Mouse (Mus musculus) monocyte, adult 2 months (primary cell): ENCODE results near the gene Fbxo2.
"Not testable (repeated sequence)": the region's sequence is repeated elsewhere in the genome, so short reads cannot be mapped to it uniquely, and the experiment has no call there.

Experiments used
- DNase-seq, 2 experiments: peaks; one replicate each; pipeline ENCODE4 v3.0.0; 2022; ENCODE audit warnings: low spot score in 2 of 2, low read depth in 1 of 2

The Fbxo2 gene

DNA sequence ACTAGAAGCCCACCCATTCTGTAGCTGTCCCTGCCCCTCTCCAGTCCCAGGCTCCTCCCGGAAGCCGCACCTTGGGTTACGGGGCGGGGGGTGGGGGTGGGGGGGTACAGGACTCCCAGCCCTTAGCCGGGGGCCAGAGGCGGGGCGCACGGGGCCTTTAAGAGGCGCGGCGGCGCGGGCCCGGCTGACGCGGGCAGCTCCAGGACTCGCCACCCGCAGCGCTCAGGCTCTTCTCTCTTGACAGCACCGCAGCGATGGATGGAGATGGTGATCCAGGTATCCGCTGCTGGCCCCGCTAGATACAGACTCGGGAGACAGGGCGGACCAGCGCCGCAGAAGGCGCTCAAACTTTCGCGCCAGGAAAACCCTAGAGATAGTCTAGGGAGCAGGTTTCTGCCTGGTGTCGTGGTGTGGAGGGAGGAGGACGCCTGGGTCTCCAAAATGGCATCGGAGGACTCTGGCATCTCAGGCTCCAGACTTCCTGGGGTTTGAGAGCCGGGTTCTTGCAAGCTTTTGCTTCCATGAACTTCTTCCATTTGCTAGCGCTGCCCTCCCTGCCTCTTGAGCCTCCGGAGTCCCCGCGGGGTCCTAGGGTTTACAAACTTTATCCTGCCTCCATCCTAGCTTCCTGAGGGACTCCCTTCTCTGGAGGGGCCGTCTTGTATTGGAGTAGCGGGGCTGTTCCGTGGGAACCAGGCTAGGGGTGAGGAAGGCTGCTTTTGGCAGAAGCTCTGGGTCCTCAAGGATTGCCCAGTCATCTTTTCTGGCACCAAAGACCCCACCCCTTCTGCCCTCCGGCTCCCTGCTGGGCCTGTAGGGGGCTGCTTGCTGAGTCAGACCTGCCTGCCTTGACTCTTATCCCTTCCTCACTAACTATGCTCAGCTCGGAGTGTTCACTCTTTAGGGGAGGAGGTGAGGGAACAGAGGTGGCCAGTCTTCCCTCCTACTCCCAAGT is at the start of gene Fbxo2, which contains the start of gene Fbxo44:
TSS of gene Fbxo2 (plus strand) at position 186 of the 955 bp plus-strand sequence.
TSS of gene Fbxo44 (minus strand) at position 47 of the 955 bp plus-strand sequence.
- no peak for DNase-seq

DNA sequence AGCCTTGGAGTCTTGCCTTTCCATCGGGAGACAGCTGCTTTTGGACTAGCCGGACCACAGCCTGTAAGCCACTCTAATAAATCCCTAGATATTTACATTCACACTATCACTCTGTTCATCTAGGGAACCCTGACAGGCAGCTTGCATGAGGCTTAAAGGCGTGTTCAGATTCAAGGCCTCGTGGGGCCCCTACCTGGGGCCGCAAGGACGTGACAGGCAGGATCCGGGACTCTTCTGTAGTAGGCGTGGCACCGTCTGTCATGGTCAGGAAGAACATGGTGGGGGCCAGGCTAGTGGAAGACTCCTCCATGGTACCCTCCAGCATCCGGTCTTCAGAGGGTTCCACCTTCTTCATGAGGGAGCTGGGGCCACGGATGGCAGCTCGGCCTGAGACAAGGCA is 47.9 kb upstream of the Fbxo2 start:
- no peak for DNase-seq

DNA sequence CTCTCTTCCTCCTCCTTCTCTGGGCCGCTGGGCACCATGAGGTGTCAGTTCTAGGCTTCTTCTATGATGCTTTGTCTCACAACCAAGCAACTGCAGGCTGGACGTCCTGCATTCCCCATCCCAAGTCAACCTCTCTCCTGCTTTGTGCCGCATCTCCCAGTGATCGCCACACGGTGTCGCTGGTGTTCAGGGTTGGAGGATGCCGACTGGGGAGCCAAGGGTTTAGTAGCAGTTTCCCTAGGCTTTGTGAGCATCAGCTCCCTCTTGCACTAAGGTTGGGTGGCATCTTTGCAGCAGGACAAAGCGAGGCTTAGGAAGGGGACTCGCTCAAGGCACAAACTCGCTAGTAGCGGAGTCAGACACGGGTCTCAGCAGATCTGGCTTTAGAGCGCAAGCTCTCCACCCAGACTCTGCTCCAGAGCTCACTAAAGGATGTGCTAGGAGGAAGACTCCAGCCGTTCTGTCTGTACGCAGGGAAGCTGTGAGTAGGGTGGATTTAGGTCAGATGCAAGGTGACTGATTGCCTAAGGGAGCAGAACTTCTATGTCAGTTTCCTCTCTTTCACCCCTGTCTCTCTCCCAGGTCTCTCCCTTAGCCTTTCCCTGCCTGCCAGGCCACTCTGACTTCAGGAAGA is 45.5 kb upstream of the Fbxo2 start:
- peak; percentile 31 to 60 for DNase-seq

DNA sequence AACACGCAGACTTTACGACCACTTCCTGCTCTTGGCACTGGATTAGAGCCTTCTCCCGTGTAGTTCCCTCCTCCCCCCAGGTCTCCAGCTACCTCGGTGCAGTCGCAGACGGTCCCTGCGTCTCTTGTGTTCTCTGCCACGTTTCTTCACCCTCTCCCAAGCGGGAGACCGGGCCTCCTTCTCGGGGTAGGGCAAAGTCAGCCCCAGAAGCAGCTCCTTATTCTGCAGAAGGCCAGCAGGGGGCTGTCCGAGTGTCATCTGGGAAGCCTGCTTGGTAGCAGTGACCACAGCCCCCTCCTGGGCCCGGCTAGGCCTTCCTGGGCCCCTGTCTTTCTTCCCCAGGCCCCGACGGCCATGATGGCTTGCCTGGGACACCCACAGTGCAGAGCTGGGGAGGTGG is 45.0 kb upstream of the Fbxo2 start:
- DNase-seq = peak in 1 of 2 experiments; percentile 31

DNA sequence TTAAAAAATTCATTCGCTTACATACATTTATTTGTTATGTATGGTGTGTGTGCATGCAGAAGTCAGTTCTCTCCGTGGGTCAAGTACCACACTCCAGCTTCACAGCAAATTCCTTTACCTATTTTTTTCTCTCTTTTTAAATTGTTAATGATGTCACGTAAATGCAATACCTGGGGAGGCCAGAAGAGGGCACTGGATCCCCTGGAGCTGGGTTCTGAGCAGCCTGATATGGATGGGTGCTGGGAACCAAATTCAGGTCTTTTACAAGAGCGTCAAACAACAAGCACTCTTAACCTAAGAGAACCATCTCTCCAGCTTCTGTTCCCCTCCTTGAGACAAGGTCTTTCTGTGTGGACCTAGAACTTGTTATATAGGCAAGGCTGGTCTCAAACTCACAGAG is 43.8 kb upstream of the Fbxo2 start:
- DNase-seq = no peak

DNA sequence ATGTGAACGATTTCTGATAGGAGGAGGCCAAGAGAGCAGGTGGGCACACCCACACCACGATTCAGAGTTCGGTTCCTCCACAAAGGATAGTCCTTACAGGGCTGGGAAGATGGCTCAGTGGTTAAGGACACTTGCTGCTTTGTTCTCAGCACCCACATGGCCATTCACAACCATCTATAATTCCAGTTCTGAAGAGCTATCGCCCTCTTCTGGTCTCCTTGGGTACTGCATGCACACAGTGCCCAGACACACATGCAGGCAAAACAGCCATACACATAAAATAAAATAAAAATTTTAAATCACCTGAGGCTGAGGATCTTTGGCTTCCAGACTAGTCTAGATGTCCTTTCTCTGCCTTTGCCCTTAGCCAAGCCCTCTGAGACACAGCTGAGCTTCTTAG is 43.0 kb upstream of the Fbxo2 start:
- DNase-seq = no peak

DNA sequence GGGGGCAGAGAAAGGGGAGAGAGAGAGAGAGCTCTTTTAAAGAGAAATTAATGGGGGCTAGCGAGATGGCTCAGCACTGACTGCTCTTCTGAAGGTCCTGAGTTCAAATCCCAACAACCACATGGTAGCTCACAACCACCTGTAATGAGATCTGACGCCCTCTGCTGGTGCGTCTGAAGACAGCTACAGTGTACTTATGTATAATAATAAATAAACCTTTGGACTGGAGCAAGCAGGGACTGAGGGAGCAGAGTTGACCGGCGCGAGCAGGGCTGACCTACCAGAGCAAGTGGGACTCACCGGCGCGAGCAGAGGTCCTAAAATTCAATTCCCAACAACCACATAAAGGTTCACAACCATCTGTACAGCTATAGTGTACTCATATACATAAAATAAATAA is 40.8 kb upstream of the Fbxo2 start:
- DNase-seq = not testable (repeated sequence)

DNA sequence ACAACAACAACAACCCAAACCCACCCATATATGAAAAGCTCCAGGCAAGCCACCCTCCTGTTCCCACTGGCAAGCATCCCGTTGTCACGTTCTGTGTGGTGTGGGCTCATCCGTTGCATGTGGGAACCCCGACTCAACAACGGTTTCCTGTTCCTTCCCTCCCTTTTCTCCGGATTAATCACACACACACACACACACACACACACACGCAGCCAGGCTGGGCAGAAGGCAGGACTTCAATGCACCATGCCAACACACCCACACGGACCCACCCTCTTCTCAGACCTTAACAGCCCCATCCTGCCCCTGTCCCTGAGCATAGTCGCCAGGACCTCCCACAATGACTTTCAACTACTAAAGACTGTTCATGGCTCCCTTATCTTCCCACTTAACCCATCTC is 39.9 kb upstream of the Fbxo2 start:
- DNase-seq = no peak

DNA sequence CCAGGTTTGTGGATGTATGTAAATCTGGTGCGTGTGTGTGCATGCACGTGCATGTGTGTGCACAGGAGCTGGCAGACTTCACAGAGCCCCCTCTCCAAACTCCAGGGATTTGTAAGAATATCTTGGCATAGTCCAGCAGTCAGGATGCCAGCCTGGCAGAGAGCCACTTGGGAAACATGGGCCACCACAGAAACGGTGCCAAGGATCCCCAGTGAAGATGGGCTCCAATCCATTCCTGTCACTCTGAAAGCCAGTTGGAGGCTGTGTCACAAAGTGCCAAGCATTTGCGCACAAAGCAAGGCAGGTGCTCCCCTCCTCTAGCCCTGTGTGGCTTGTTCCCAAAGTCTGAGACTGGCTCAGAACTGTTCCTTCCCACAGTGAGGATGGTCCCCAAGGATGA is 39.1 kb upstream of the Fbxo2 start:
- no peak for DNase-seq

DNA sequence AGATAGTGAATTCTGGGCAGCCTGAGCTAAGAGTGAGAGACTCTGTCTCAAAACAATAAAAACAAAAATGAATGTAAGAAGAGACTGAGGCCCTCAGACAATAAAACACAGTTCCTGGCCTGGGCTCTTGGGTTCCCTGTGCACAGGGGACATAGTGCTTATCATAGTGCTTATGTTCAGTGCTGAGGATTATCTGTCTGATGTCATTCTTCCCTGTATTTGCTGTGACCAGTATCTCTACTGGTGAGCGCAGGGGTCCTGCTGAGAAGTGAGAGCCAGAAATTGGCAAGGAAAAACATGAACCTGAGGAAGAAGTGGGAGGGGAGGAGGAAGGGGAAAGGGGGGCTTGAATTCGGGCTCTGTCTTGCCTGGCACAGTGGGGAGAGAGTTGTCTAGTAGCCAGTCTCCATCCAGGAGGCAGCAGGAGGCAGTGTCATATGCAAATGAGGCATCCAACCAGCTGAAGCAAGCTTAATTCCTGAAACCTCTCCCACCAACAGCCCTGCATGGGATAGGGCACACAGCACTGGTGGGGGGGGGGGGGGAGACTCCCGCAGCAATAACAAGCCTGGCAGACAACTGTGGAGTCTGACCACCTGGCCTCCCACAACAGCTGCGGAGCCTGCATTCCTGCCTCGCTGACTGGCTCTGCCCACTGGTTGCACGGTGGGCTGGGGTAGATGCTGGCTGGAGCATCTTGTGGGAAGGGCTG is 38.3 kb upstream of the Fbxo2 start:
- no peak for DNase-seq

DNA sequence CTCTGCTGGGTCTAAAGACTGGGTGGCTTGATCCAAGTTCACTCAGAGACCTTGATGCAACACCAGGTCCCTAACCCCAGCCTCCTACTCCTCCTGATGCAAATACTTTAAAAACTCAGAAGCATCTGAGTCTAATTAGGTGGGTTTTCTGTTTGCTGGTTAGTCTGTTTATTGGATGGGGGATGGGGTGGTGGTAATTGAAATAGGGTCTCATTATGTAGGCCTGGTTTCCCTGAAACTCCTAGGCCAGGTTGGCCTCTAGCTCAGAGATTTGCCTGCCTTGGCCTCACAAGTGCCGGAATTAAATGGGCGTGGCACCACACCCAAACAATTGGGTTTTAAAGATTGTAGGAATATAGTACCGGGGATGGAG is 37.7 kb upstream of the Fbxo2 start:
- no peak for DNase-seq

DNA sequence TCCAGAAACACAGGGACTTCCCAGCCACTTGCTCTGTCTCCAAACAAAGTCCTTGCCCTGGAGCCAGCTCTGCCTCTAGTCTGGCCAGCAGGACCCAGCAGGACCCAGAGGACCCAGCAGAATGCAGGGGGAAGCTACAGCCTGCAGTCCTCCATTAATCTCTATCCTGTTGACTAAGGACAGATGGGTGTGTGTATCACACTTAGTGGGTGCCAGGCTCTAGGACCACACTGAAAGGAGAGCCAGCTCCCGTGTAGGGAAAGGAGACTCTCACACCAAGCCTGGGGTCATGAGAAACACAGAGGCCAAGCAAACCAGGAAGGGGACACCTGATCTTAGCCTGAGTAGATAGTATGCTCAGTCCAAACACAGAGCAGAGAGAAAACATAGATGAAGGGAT is 32.2 kb upstream of the Fbxo2 start:
- DNase-seq = no peak

DNA sequence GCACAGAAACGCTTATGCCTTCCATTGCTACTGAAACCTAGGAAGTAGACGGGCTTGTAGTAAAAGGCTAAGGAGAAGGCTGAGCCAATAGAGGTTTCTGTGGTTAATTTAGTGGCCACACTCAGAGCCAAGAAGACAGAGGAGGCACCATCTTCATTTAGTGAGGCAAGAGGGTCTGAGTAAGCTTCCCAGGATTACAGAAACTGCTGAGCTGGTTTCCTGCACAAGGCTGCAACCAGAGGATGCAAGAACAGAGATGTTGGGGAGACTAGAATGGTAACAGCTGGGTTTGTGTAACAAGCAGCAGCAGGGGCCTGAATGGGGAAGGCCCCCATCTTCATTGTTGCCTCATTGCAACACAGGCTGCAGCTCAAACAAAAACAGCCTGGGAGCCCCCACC is 31.7 kb upstream of the Fbxo2 start:
- DNase-seq = no peak

DNA sequence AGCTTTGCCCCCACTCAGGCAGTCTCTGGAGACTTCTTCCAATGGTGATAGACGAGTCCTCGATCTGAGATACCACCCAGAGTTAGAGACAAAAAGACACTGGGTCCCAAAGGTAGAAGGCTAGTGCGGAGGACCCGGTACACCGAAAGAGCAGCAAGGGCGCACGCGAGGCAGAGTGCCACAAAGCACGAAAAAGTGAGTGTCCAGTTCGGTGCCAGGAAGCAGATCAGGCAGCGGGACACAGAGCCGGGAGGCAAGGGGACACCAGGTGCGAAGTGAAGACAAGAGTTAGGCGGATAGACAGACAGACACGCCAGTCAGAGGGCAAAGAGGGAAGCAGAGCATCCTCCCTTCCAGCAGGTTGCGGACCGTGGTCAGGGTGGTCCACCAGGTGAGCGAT is 30.3 kb upstream of the Fbxo2 start, which contains the start of gene Mad2l2:
TSS of gene Mad2l2 (plus strand) at position 252 of the 400 bp plus-strand sequence.
- DNase-seq = no peak

DNA sequence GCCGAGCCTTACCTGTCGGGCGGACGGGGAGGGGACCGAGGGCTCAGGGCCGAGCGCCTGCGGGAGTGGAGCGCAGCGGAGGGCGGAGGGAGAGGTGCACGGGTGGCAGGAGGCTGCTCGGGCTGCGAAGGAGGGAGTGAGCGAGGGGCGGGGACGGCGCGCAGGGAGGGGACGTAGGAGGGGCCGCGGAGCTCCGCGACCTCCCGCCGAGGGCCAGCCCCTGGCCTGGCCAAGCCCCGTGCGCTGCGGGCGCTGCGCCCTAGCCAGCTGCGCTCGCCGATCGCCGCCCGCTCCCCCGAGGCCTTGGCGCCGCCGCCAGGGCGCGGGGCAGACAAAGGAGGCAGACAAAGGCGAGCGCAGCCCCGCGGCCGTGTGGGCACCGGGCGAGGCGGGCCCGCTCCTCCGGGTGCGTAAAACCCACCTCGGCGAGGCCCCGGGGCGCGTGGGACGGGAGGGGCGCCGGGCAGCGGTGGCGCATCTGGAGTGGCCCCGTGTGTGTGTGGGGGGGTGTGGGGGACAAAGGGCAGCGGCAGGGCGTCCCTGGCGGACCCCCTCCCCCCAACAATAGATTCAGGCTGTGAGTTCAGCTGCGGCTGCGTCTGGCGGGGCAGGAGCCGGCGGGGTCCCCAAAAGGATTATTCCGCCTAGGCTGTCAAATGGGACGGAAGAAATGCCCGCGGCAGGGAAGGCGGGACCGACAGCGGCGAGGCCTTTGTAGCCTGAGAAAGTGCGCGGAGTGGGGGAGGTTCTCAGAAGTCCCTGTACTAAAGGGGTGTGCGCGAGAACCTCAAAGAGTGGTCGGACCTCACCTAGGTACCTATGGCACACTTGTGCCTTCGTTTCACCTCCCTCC is 29.6 kb upstream of the Fbxo2 start, which contains the start of gene Draxin:
TSS of gene Draxin (minus strand) at position 138 of the 853 bp plus-strand sequence.
- no peak for DNase-seq

DNA sequence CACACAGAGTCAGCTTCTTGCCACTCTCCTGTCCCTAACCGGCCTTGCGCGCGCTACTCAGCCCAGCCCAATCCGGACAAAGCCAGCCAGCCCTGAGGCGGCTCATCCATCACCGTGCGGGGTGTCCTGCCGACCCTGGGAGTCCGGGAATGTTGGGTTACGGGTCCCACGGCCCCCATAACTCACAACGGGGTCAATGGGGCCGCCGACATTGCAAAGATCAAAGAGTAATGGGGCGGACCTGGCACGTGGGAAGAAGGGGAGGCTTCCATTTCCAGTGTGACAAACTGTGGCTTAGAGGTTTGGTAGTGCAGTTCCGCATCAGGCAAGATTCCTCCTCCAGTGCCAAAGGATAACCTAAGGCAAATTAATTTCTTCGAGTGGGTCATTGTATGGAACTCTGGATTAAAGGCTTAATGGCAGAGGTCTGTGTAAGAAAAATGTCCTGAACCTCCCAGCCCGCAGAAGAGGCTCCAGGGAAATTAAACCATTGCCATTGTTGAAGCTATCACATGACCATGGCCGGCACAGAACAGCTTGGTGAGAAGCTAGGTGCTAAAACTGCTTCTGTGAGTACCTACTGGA is 28.8 kb upstream of the Fbxo2 start:
- no peak for DNase-seq

DNA sequence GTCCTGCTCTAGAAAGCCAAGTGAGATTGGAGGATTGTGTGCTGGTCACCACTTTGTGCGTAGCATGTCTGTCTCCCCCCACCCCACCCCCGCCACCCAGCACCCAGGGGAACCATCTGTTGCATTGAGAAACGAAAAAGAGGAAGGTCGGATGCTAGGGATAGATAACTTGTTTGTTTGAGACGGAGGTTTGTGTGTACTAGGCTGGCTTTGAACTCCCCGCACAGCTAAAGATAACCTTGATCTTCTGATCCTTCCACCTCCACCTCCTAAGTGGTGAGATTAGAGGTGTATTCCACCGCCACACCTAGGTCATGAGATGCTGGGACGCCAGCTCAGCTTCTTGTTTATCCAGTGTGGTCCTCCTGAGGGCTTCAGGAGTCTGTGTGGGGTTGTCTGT is 25.4 kb upstream of the Fbxo2 start:
- DNase-seq = no peak

DNA sequence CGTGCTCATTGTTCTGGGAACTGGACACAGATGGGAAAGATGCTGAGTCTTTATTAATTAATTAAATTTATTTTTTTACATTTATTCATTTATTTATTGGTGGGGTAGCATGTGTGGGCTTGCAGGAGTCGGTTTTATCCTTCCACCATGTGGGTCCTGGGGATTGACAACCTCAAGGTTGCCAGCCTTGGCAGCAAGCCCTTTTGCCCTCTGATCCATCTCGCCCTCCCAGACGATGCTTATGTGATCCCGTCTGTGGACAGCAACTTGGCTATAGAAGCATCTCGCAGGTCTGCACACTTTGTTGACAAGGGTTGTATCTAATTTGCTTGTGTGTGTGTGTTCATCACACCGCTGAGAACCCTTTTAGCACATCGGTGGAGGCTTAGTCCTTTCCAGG is 22.9 kb upstream of the Fbxo2 start:
- DNase-seq = no peak

DNA sequence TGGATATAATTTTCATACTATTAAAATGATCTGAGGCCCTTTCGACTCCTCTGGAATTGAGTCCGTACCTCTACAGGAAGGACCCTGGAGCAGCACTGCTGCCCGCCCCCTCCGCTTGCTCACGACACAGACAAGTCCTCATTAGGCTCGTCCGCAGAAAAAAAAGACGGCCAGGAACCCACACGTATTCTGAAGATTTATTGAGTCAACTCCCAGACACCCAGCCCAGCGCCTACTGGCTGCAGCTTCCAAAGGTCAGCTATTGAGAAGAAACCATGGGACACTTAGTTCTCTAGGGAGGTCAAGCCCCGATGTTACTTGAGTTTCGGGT is 20.7 kb upstream of the Fbxo2 start:
- DNase-seq = no peak
